Mouse (Mus musculus): ENCODE data around the gene Rrnad1. TPM values are rescaled to one million over a fixed set of nuclear protein-coding genes. Genes with fewer than 3 reads are reported as not detected.
"Not testable (repeated sequence)": the region's sequence is repeated elsewhere in the genome, so short reads cannot be mapped to it uniquely, and the experiment has no call there.

Gene Rrnad1
- polyA plus RNA-seq, 1 experiment from 2014 or later, result 6.1 TPM

DNA sequence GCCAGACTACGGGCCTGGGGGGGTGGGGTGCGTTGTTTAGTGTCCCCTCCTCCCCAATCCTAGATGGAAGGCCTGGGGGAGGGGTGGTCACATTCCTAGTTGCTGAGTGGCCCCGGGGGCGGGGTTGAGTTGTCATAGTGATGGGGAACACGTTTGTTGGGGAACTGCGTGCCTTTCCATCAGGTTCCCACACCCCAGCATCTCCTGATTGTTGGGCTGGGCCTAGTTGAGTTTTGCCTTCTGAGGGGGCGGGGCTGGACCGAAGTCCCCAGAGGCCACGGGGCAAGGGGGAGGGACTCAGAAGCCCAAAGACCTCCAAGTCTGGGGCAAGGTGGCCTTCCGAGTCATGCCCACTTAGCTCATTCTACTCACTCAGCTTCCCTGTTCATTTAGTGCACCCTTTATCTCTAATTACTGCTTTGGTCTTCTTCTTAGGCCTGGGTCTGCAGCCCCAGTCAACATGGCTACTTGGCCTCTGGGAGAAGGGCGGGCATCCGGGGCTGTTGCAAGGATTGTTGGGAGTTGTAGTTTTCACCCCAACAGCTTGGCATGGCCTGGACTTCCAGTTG lies 19.9 kb downstream of the Rrnad1 start:
- Histone ChIP-seq H3K27ac (peak overlapping the region; percentile 95), H3K4me2 (peak overlapping the region; percentile 95), H3K4me3 (replicated peaks) (peak overlapping the region; percentile 99), H3K27me3 (no peaks in the 10 kb centered on the region), H3K9ac (peak overlapping the region; percentile 100), H3K4me1 (replicated peaks) (peaks cover 76% of the 10 kb centered on the region), H3K36me3 (peaks cover 61% of the 10 kb centered on the region), H3K9me3 (replicated peaks) (no peaks in the 10 kb centered on the region)
- 13% methylated on average over 12 of the region's 12 CpGs for WGBS (ENCODE audit: insufficient replicate concordance)
- ATAC-seq (ENCODE audit: low read depth) (peak; percentile 10; the same call in 1 of the 2 replicates), DNase-seq (peak; percentile 73)

DNA sequence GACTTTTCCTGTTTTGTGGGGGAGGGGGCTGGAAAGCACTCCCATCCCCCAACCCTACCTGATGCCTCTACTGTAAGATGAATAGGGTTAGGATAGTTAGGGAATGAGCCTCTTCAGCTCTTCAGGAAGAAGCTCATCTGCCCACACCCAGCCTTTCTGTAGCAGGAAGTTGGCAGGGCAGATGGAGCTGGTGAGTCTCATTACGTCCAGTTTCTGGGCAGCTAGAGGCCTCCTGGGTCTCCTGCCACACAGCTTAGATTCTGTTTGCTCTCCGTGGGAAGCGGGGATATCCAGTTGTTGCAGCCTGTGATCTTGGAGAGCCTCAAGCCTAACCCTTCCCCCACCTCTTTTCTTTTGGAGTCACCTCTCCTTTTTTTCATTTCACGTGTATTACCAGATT lies 20.6 kb downstream of the Rrnad1 start:
- no peaks in the 10 kb centered on the region for H3K9me3 ChIP-seq (replicated peaks)
- peak overlapping the region; percentile 95 for H3K4me2 ChIP-seq
- whole genome bisulfite sequencing (ENCODE audit: insufficient replicate concordance), result 14% methylated on average over 4 of the region's 4 CpGs
- ATAC-seq (ENCODE audit: low read depth) (no peak), DNase-seq (no peak)
- H3K4me1 ChIP-seq (replicated peaks), result peaks cover 84% of the 10 kb centered on the region
- peaks cover 53% of the 10 kb centered on the region for H3K36me3 ChIP-seq
- H3K9ac ChIP-seq, result peak overlapping the region; percentile 100
- peak overlapping the region; percentile 95 for H3K27ac ChIP-seq
- peak overlapping the region; percentile 99 for H3K4me3 ChIP-seq (replicated peaks)
- H3K27me3 ChIP-seq, result no peaks in the 10 kb centered on the region

DNA sequence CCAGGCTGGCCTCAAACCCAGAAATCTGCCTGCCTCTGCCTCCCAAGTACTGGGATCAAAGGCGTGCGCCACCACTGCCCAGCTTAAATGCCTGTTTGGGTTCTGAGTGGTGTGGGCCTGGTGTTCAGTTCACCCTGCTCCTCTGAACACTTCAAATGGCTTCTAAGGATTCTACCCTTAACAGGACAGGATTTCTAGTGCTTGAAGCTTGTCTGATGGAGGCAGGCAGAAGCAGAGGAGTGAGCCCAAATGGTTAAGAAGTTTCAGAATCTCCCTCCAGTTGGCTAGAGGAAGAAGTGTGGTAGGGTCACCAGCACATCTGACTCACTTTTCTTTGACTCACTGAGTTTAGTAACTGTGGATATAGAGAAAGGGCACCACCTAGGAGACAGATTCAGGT lies 21.1 kb downstream of the Rrnad1 start:
- H3K36me3 ChIP-seq, result peaks cover 48% of the 10 kb centered on the region
- H3K4me3 ChIP-seq (replicated peaks), result peak overlapping the region; percentile 99
- H3K4me2 ChIP-seq, result peak overlapping the region; percentile 95
- H3K9ac ChIP-seq, result peak overlapping the region; percentile 100
- WGBS (ENCODE audit: insufficient replicate concordance), result 50% methylated on average over 2 of the region's 2 CpGs
- peaks cover 81% of the 10 kb centered on the region for H3K4me1 ChIP-seq (replicated peaks)
- ATAC-seq (ENCODE audit: low read depth), result no peak
- H3K9me3 ChIP-seq (replicated peaks), result no peaks in the 10 kb centered on the region
- no peak for DNase-seq
- H3K27ac ChIP-seq, result peak overlapping the region; percentile 95
- no peaks in the 10 kb centered on the region for H3K27me3 ChIP-seq

DNA sequence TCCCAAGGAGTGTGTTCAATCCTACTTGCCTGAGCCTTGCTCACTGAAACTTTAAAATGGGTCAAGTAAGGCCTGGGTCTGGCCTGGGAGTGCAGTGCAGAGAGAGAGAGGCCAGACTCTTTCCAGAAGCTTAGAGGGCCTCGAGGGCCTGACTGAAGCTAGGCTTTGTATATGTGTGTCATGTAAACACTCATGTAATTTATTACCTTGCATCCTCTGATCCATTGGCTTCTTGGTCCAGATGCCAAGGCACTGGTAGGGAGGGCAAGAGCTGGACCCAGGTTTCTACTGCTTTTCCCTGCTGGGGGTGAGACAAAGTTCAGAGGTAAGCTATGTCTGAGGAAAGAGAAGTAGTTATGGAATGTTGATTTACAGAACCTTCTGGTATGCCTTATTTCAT lies 22.6 kb downstream of the Rrnad1 start:
- no peaks in the 10 kb centered on the region for H3K9me3 ChIP-seq (replicated peaks)
- peaks cover 74% of the 10 kb centered on the region for H3K4me1 ChIP-seq (replicated peaks)
- DNase-seq, result no peak
- peak overlapping the region; percentile 95 for H3K27ac ChIP-seq
- H3K27me3 ChIP-seq, result no peaks in the 10 kb centered on the region
- WGBS (ENCODE audit: insufficient replicate concordance), result 0% methylated on average over 1 of the region's 1 CpGs
- peaks cover 33% of the 10 kb centered on the region for H3K36me3 ChIP-seq
- peak overlapping the region; percentile 100 for H3K9ac ChIP-seq
- peak overlapping the region; percentile 99 for H3K4me3 ChIP-seq (replicated peaks)
- no peak for ATAC-seq (ENCODE audit: low read depth)
- peak overlapping the region; percentile 95 for H3K4me2 ChIP-seq

DNA sequence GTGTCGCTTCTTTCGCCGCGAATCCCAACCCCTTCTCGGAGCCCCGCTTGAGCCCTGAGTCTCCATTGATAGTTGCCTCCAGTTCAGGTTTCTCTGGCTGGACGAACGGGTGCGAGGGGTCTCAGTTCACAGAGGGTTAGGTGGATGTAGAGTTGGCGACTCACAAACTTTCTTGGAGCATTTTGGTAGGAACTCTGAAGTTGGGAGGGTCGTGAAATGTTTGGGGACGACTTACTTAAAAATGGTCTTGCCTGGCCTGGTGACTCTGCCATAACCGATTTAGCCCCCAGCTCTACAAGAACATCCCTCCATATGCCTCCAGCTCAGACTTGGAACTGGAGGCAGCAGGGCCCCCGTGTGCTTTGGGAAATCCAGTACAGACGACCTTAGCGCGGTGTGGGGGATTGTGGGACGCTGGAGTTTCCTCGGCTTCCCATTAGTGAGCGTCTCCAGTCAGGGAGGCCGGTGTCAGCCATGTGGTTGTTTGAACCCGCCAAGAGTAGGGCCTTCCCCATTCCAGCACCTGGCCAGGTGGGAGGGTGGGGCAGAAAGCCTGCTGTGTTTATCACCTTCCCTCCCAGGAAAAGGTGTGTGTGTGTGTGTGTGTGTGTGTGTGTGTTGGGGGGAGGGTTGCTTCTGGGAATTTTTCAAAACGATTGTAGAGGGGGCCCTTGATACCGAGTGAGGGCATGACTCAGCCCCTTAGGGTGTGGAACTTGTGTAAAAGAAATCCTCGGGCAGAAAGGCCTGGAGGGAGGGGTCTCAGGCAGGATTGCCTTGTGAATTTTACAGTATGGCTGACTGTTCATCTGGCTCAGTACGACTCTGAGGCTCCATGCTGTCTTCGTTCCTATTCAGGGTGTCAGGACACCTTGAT lies 23.3 kb downstream of the Rrnad1 start:
- H3K27ac ChIP-seq, result peak overlapping the region; percentile 95
- peak overlapping the region; percentile 100 for H3K9ac ChIP-seq
- peak overlapping the region; percentile 95 for H3K4me2 ChIP-seq
- under 1% methylated on average over 27 of the region's 27 CpGs for WGBS (ENCODE audit: insufficient replicate concordance)
- H3K4me1 ChIP-seq (replicated peaks), result peaks cover 72% of the 10 kb centered on the region
- no peaks in the 10 kb centered on the region for H3K27me3 ChIP-seq
- H3K9me3 ChIP-seq (replicated peaks), result no peaks in the 10 kb centered on the region
- ATAC-seq (ENCODE audit: low read depth) (peak; percentile 14), DNase-seq (peak; percentile 53)
- peaks cover 30% of the 10 kb centered on the region for H3K36me3 ChIP-seq
- peak overlapping the region; percentile 99 for H3K4me3 ChIP-seq (replicated peaks)

DNA sequence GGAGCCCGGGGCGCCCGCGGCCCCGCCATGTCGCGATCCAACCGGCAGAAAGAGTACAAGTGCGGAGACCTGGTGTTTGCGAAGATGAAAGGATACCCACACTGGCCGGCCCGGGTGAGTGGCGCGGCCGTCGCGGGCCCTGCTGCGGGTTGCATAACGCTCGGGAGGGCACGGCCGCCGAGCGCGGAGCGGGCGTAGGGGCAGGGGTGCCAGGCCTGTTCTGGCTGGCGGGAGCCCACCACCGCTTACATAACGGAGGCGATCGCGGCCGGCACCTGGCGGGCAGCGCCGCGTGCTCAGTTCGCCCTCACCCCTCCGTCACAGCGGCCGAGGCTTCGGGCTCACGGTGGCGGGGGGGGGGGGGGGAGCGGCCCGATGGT lies 23.9 kb downstream of the Rrnad1 start:
- peaks cover 72% of the 10 kb centered on the region for H3K4me1 ChIP-seq (replicated peaks)
- H3K36me3 ChIP-seq, result peaks cover 24% of the 10 kb centered on the region
- peak overlapping the region; percentile 95 for H3K4me2 ChIP-seq
- H3K4me3 ChIP-seq (replicated peaks), result peak overlapping the region; percentile 99
- WGBS (ENCODE audit: insufficient replicate concordance), result under 1% methylated on average over 46 of the region's 47 CpGs
- DNase-seq (no peak), ATAC-seq (ENCODE audit: low read depth) (no peak)
- H3K9me3 ChIP-seq (replicated peaks), result no peaks in the 10 kb centered on the region
- H3K27ac ChIP-seq, result peak overlapping the region; percentile 95
- H3K27me3 ChIP-seq, result no peaks in the 10 kb centered on the region
- peak overlapping the region; percentile 100 for H3K9ac ChIP-seq

DNA sequence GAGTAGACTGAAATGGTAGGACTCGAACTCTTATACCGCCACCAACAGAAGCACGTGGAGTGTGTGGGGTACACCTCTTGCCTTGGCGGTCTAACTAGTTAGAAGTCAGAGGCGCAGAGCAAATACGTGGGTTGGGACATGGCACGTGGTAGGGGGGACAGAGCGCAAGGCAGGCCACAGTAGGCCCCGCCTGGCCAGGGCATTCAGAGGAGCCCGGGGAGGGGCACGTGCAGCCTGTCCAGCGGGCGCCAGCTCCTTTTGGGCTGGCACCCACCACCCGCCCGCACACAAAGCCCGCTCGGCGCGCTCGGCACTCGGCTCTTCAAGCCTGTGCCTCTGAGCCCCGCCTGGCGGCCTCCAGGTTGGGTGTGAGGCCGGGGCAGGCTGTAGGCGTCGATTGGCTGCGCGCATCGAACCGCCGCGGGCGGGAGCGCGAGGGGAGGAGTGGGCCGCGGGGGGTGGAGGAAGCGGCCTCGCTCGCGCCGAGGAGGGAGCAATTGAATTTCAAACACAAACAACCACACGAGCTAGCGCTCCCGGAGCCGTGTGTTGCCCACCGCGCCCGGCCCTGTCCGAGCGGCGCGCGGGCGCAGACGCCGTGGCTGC lies 24.5 kb downstream of the Rrnad1 start, which contains the start of gene Hdgf:
TSS of gene Hdgf (plus strand) at position 442 of the 606 bp plus-strand sequence.
- Histone ChIP-seq H3K9me3 (replicated peaks) (no peaks in the 10 kb centered on the region), H3K27me3 (no peaks in the 10 kb centered on the region), H3K4me2 (peak within 1 kb of the TSS; percentile 95), H3K4me1 (replicated peaks) (peaks cover 72% of the 10 kb centered on the region), H3K36me3 (peaks cover 19% of the 10 kb centered on the region), H3K4me3 (replicated peaks) (peak within 1 kb of the TSS; percentile 99), H3K9ac (peak within 1 kb of the TSS; percentile 100), H3K27ac (peak within 1 kb of the TSS; percentile 95)
- WGBS (ENCODE audit: insufficient replicate concordance), result under 1% methylated on average over 57 of the region's 57 CpGs
- ATAC-seq (ENCODE audit: low read depth) (peak; percentile 84), DNase-seq (peak; percentile 94)

DNA sequence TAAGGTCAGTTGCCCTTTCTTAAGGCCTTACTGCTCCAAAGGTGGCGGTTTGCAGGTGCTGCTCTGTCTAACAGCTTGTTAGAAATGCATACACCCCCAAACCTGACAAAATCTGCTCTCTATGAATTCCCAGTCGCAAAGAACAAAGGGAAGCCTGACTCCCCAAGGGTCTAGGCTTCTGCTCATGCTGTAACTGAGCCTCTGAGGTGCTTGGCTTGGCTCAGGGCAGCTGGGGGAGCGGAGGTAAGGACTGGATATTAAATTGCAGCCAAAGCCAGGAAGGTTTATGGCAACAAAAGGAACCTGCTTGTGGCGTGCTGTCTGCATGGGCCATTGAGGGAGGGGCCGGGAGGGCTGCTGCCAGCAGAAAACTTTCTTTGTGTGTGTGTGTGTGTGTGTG lies 26.7 kb downstream of the Rrnad1 start:
- ATAC-seq (ENCODE audit: low read depth) (no peak), DNase-seq (no peak)
- Histone ChIP-seq H3K4me2 (no peak overlapping the region), H3K4me3 (replicated peaks) (no peak overlapping the region), H3K9ac (peak overlapping the region; percentile 43), H3K27me3 (no peaks in the 10 kb centered on the region), H3K4me1 (replicated peaks) (peaks cover 70% of the 10 kb centered on the region), H3K27ac (peak overlapping the region; percentile 77), H3K9me3 (replicated peaks) (no peaks in the 10 kb centered on the region), H3K36me3 (peaks cover 8% of the 10 kb centered on the region; the same call in 1 of the 2 replicates)
- WGBS (ENCODE audit: insufficient replicate concordance), result 60% methylated on average over 5 of the region's 5 CpGs

DNA sequence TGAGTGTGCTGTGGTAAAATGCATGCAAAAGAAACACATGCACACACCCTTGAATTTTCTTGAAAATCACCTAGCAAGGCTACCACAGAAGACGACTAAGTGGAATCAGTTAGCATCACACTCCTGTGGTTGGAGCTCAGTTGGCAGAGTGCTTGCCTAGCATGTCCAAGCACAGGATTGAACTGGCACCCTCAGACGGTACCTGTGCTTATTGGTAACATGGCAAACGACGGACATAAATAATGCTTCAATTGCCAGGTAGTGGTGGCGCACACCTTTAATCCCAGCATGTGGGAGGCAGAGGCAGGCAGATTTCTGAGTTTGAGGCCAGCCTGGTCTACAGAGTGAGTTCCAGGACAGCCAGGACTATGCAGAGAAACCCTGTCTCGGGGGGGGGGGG lies 28.6 kb downstream of the Rrnad1 start:
- ATAC-seq (ENCODE audit: low read depth); DNase-seq; H3K27me3 ChIP-seq; H3K9me3 ChIP-seq (replicated peaks); H3K36me3 ChIP-seq: not testable (repeated sequence)
- Histone ChIP-seq H3K4me2 (peak overlapping the region; percentile 68), H3K4me1 (replicated peaks) (peaks cover 61% of the 10 kb centered on the region), H3K27ac (peak overlapping the region; percentile 95), H3K9ac (peak overlapping the region; percentile 69), H3K4me3 (replicated peaks) (peak overlapping the region; percentile 41; the same call in 1 of the 2 replicates)
- 43% methylated on average over 6 of the region's 6 CpGs for WGBS (ENCODE audit: insufficient replicate concordance)

DNA sequence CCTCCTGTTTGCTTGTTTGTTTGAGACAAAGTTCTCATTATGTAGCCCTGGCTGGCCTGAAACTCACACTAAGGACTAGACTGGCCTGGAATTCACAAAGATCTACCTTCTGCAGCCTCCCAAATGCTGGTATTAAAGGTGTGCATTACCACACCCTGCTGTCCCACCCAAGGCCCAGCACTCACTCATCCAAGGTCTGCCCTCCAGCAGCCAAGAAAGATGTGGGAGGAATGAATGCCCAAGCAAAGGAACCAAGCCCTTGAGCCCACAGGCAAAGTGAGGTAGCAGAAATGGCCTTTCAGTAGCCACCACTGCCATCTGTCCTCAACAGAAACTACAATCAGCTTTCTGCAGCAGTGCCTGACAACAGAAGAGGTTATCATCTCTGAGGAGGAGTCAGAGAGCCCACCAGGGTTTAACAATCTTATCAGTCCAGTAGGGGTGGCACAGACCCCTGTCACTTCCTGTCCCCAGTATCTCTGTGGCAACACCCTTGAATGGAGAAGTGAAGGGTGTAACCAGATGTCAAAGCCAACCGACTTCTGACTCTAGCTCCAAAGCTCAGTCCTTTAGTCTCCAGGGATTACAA lies 29.4 kb downstream of the Rrnad1 start:
- ATAC-seq (ENCODE audit: low read depth), result peak; percentile 82

DNA sequence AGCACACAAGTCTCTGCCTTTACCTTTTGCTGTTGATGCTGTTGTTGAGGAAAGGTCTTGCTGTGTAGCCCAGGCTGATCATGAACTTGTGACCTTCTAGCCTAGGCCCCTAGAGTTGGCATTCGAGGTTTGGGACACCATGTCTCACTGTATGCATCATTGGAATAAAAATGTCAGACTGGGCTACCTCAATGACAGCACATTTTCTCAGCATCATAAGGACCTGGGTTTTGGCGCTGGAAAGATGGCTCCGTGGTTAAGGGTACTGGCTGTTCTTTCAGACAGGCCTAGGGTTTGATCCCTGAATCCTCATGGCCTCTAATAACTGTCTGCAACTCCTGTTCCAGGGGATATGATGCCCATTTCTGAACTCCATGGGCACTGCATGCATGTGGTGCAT lies 30.7 kb downstream of the Rrnad1 start:
- ATAC-seq (ENCODE audit: low read depth) (no peak), DNase-seq (no peak)
- Histone ChIP-seq H3K27me3 (no peaks in the 10 kb centered on the region), H3K9me3 (replicated peaks) (no peaks in the 10 kb centered on the region), H3K4me3 (replicated peaks) (no peak overlapping the region), H3K9ac (no peak overlapping the region), H3K4me2 (peak overlapping the region; percentile 15; the same call in 1 of the 2 replicates), H3K36me3 (no peaks in the 10 kb centered on the region), H3K27ac (peak overlapping the region; percentile 24), H3K4me1 (replicated peaks) (peaks cover 55% of the 10 kb centered on the region)
- 79% methylated on average over 3 of the region's 3 CpGs for WGBS (ENCODE audit: insufficient replicate concordance)

More for the DNA sequence above, 29.4 kb downstream of the Rrnad1 start:
- 0% methylated on average over 1 of the region's 1 CpGs for WGBS (ENCODE audit: insufficient replicate concordance)
- peak overlapping the region; percentile 68 for H3K4me2 ChIP-seq
- DNase-seq, result peak; percentile 87
- no peaks in the 10 kb centered on the region for H3K9me3 ChIP-seq (replicated peaks)
- H3K27me3 ChIP-seq, result no peaks in the 10 kb centered on the region
- peaks cover 61% of the 10 kb centered on the region for H3K4me1 ChIP-seq (replicated peaks)
- peak overlapping the region; percentile 69 for H3K9ac ChIP-seq
- peak overlapping the region; percentile 95 for H3K27ac ChIP-seq
- H3K4me3 ChIP-seq (replicated peaks), result peak overlapping the region; percentile 41
- H3K36me3 ChIP-seq, result no peaks in the 10 kb centered on the region
